Comparison of ENCODE assay signal across 8 mouse cellular contexts in genomic region chr4:114947395-114947794, GRCm38 (mm10). TPM values are rescaled to one million over a fixed set of nuclear protein-coding genes. Genes with fewer than 3 reads are reported as not detected.
DNase-seq lines count a peak whose midpoint lies in the region; ATAC-seq and TF ChIP-seq lines count a peak whose summit lies in the region.

No protein-coding gene starts in this region.

- peak; percentile 97; the same call in 1 of the 2 replicates for TF ChIP-seq CTCF in heart, adult 2 months (IDR thresholded peaks at IDR 0.05)
- TF ChIP-seq CTCF in liver, adult 2 months (IDR thresholded peaks at IDR 0.05; ENCODE audit: low read depth, low read length) = peak; percentile 73

- peaks cover 78% of the 10 kb centered on the region for H3K27me3 ChIP-seq in embryonic facial prominence, embryonic 10.5 days (replicated peaks; ENCODE audit: low read depth, poor library complexity, severe bottlenecking)
- no peaks in the 10 kb centered on the region for H3K27me3 ChIP-seq in heart, adult 2 months (ENCODE audit: control insufficient read depth, insufficient read depth, low read length)
- peaks cover 18% of the 10 kb centered on the region for H3K27me3 ChIP-seq in kidney, embryonic 16.5 days (ENCODE audit: insufficient read depth, low read length)
- no peaks in the 10 kb centered on the region for H3K27me3 ChIP-seq in liver, adult 2 months (ENCODE audit: control insufficient read depth, insufficient read depth, low read length)
- H3K27me3 ChIP-seq in splenic B cell, adult 2 months (ENCODE audit: control insufficient read depth, insufficient read depth, low read length, poor library complexity, severe bottlenecking) = no peaks in the 10 kb centered on the region

- H3K4me2 ChIP-seq in kidney, embryonic 16.5 days (replicated peaks; ENCODE audit: low read depth, low read length) = no peak overlapping the region

- no peak for TF ChIP-seq POLR2A in heart, adult 2 months (IDR thresholded peaks at IDR 0.05; ENCODE audit: insufficient read depth, low read depth, low read length)
- TF ChIP-seq POLR2A in liver, adult 2 months (IDR thresholded peaks at IDR 0.05; ENCODE audit: extremely low read depth, insufficient read depth, low read length) = no peak

- H3K4me1 ChIP-seq in embryonic facial prominence, embryonic 10.5 days = peaks cover 20% of the 10 kb centered on the region
- no peaks in the 10 kb centered on the region for H3K4me1 ChIP-seq in heart, adult 2 months (ENCODE audit: control insufficient read depth, insufficient read depth, low read length)
- peaks cover 4% of the 10 kb centered on the region; the same call in 1 of the 2 replicates for H3K4me1 ChIP-seq in kidney, embryonic 16.5 days (ENCODE audit: insufficient read depth, low read length)
- H3K4me1 ChIP-seq in liver, adult 2 months (ENCODE audit: control insufficient read depth, insufficient read depth, low read length) = no peaks in the 10 kb centered on the region

- intact Hi-C loops in heart, adult 2 months (cut with DNase I) = loop anchor here (1.0 to 2.0 kb wide), 3 partner anchors 31 to 300 kb away; no protein-coding TSS in a partner anchor

- no peak overlapping the region for H3K27ac ChIP-seq in embryonic facial prominence, embryonic 10.5 days (replicated peaks)
- H3K27ac ChIP-seq in heart, adult 2 months = no peak overlapping the region
- no peak overlapping the region for H3K27ac ChIP-seq in kidney, embryonic 16.5 days (ENCODE audit: low read length)
- H3K27ac ChIP-seq in liver, adult 2 months (replicated peaks; ENCODE audit: insufficient read depth, low read depth, low read length) = no peak overlapping the region

- no peak overlapping the region for H3K9ac ChIP-seq in heart, adult 2 months (ENCODE audit: low read depth, low read length)
- no peak overlapping the region for H3K9ac ChIP-seq in kidney, embryonic 16.5 days (replicated peaks; ENCODE audit: low read length)
- no peak overlapping the region for H3K9ac ChIP-seq in liver, adult 2 months (ENCODE audit: low read depth, low read length)

- peak; percentile 90 for ATAC-seq in kidney, embryonic 16.5 days (ENCODE audit: low FRiP score, low TSS enrichment)

- no peaks in the 10 kb centered on the region for H3K36me3 ChIP-seq in embryonic facial prominence, embryonic 10.5 days (replicated peaks)
- H3K36me3 ChIP-seq in heart, adult 2 months (ENCODE audit: control insufficient read depth, insufficient read depth, low read length) = no peaks in the 10 kb centered on the region
- H3K36me3 ChIP-seq in kidney, embryonic 16.5 days (ENCODE audit: insufficient read depth, low read length) = no peaks in the 10 kb centered on the region
- H3K36me3 ChIP-seq in liver, adult 2 months (ENCODE audit: control insufficient read depth, insufficient read depth, low read length) = no peaks in the 10 kb centered on the region
- H3K36me3 ChIP-seq in splenic B cell, adult 2 months (ENCODE audit: control insufficient read depth, insufficient read depth, low read length, poor library complexity, severe bottlenecking) = no peaks in the 10 kb centered on the region

- H3K9me3 ChIP-seq in embryonic facial prominence, embryonic 10.5 days = no peaks in the 10 kb centered on the region
- no peaks in the 10 kb centered on the region for H3K9me3 ChIP-seq in kidney, embryonic 16.5 days (ENCODE audit: low read length)

- H3K79me2 ChIP-seq in heart, adult 2 months (replicated peaks; ENCODE audit: control insufficient read depth, insufficient read depth, low read length) = no peaks in the 10 kb centered on the region
- H3K79me2 ChIP-seq in liver, adult 2 months (ENCODE audit: control insufficient read depth, insufficient read depth, low read length) = no peaks in the 10 kb centered on the region

- no peak overlapping the region for H3K4me3 ChIP-seq in embryonic facial prominence, embryonic 10.5 days
- H3K4me3 ChIP-seq in heart, adult 2 months = no peak overlapping the region
- H3K4me3 ChIP-seq in kidney, embryonic 16.5 days (ENCODE audit: low read length) = no peak overlapping the region
- H3K4me3 ChIP-seq in liver, adult 2 months (ENCODE audit: insufficient read depth, low read depth, low read length) = no peak overlapping the region

- DNase-seq in 3T3-L1 (ENCODE audit: low read depth, low spot score) = peak; percentile 82
- peak; percentile 89 for DNase-seq in adrenal gland, postnatal 14 days
- peak; percentile 81 for DNase-seq in embryonic facial prominence, embryonic 10.5 days (ENCODE audit: low spot score)
- DNase-seq in heart, adult 2 months = peak; percentile 74 to 84
- peak; percentile 38 for DNase-seq in liver, adult 2 months (ENCODE audit: extremely low read depth, low read depth, low spot score)
- peak; percentile 71 for DNase-seq in naive thymus-derived CD4-positive, alpha-beta T cell, adult 2 months (ENCODE audit: low read depth)
- peak; percentile 83 for DNase-seq in splenic B cell, adult 2 months (ENCODE audit: low read depth, low spot score)

- 0 out of 2 replicates have a peak, but pooled peaks have one; percentile 63 for TF ChIP-seq EP300 in heart, adult 2 months (IDR thresholded peaks at IDR 0.05; ENCODE audit: insufficient read depth, low read depth, low read length)

- WGBS in embryonic facial prominence, embryonic 10.5 days = 34% methylated on average over 6 of the region's 6 CpGs
- 25% methylated on average over 6 of the region's 6 CpGs for whole genome bisulfite sequencing in heart, adult 2 months
- WGBS in kidney, embryonic 16.5 days = 24% methylated on average over 6 of the region's 6 CpGs
- WGBS in liver, adult 2 months = 20% methylated on average over 6 of the region's 6 CpGs

RNA-seq across cellular contexts. Expression of gene Foxe3, which starts 21.6 kb away (rescaled TPM):
- total RNA-seq in adrenal gland, postnatal 14 days (2021) = not detected in 2 replicates
- polyA plus RNA-seq in embryonic facial prominence, embryonic 10.5 days (2016; fragmentation: Nextera tagmentation; extraction: Ambion mirVana) = 1.0 and 1.5 TPM in 2 replicates
- not detected for total RNA-seq in heart, adult 2 months (2021)
- not detected in 2 replicates for polyA plus RNA-seq in heart, adult 2 months (2012; rRNA removed)
- polyA plus RNA-seq in kidney, embryonic 16.5 days (2015; fragmentation: Nextera tagmentation; extraction: Ambion mirVana) = not detected in 2 replicates
- total RNA-seq in liver, adult 2 months (2014; rRNA removed) = not detected in 2 replicates
- not detected in 2 replicates for polyA plus RNA-seq in liver, adult 2 months (2012; rRNA removed)

RNA-seq across cellular contexts. Expression of gene Foxd2, which starts 38.7 kb away (rescaled TPM):
- total RNA-seq in adrenal gland, postnatal 14 days (2021) = 1.6 and 1.9 TPM in 2 replicates
- polyA plus RNA-seq in embryonic facial prominence, embryonic 10.5 days (2016; fragmentation: Nextera tagmentation; extraction: Ambion mirVana) = 4.6 and 4.8 TPM in 2 replicates
- total RNA-seq in heart, adult 2 months (2021) = under 1 TPM; 0.16 to 0.32 TPM
- polyA plus RNA-seq in heart, adult 2 months (2012; rRNA removed) = 0.14 and 0.15 TPM in 2 replicates
- 1.8 and 2.5 TPM in 2 replicates for polyA plus RNA-seq in kidney, embryonic 16.5 days (2015; fragmentation: Nextera tagmentation; extraction: Ambion mirVana)
- total RNA-seq in liver, adult 2 months (2014; rRNA removed) = 0.07 and 0.09 TPM in 2 replicates
- polyA plus RNA-seq in liver, adult 2 months (2012; rRNA removed) = 0.02 TPM in 1 of 2 replicates, not detected in the other

RNA-seq across cellular contexts. Expression of gene Cmpk1, which starts 39.6 kb away (rescaled TPM):
- total RNA-seq in adrenal gland, postnatal 14 days (2021) = 103 and 104 TPM in 2 replicates
- polyA plus RNA-seq in embryonic facial prominence, embryonic 10.5 days (2016; fragmentation: Nextera tagmentation; extraction: Ambion mirVana) = 71.8 and 77.6 TPM in 2 replicates
- total RNA-seq in heart, adult 2 months (2021) = 10 to 100 TPM; 32.2 to 37.2 TPM
- 7.2 and 12.2 TPM in 2 replicates for polyA plus RNA-seq in heart, adult 2 months (2012; rRNA removed)
- polyA plus RNA-seq in kidney, embryonic 16.5 days (2015; fragmentation: Nextera tagmentation; extraction: Ambion mirVana) = 72.5 and 89.1 TPM in 2 replicates
- total RNA-seq in liver, adult 2 months (2014; rRNA removed) = 41.8 and 56.3 TPM in 2 replicates
- 16.1 and 17.2 TPM in 2 replicates for polyA plus RNA-seq in liver, adult 2 months (2012; rRNA removed)

RNA-seq across cellular contexts. Expression of gene Stil, which starts 52.6 kb away (rescaled TPM):
- total RNA-seq in adrenal gland, postnatal 14 days (2021) = 1.9 and 2.3 TPM in 2 replicates
- 19.3 and 20.5 TPM in 2 replicates for polyA plus RNA-seq in embryonic facial prominence, embryonic 10.5 days (2016; fragmentation: Nextera tagmentation; extraction: Ambion mirVana)
- under 1 TPM in 1 of 2 experiments, not detected in 1; 0.36 TPM for total RNA-seq in heart, adult 2 months (2021)
- polyA plus RNA-seq in heart, adult 2 months (2012; rRNA removed) = 0.08 and 0.12 TPM in 2 replicates
- polyA plus RNA-seq in kidney, embryonic 16.5 days (2015; fragmentation: Nextera tagmentation; extraction: Ambion mirVana) = 12.0 and 12.9 TPM in 2 replicates
- 0.09 and 0.27 TPM in 2 replicates for total RNA-seq in liver, adult 2 months (2014; rRNA removed)
- 0.02 and 0.06 TPM in 2 replicates for polyA plus RNA-seq in liver, adult 2 months (2012; rRNA removed)

Comparison
In these comparisons a context has a peak if more than half of its experiments do, and no peak if none do; other contexts are left out.
1. DNase-seq: peak in every context shown above with its lines; median percentile 89 in adrenal gland, postnatal 14 days; 83 in splenic B cell, adult 2 months; 82 in 3T3-L1; 81 in embryonic facial prominence, embryonic 10.5 days; 79 in heart, adult 2 months; 71 in naive thymus-derived CD4-positive, alpha-beta T cell, adult 2 months; 38 in liver, adult 2 months.